ENCODE assay signal across 8 mouse cellular contexts in genomic region chr19:56396227-56396626, GRCm38 (mm10). TPM values are rescaled to one million over a fixed set of nuclear protein-coding genes. Genes with fewer than 3 reads are reported as not detected.
DNase-seq lines count a peak whose midpoint lies in the region; ATAC-seq and TF ChIP-seq lines count a peak whose summit lies in the region.

No protein-coding gene starts in this region.

- H3K9me3 ChIP-seq in lung, postnatal 0 days (ENCODE audit: low read length), result no peaks in the 10 kb centered on the region
- no peaks in the 10 kb centered on the region for H3K9me3 ChIP-seq in forebrain, embryonic 12.5 days
- no peaks in the 10 kb centered on the region for H3K9me3 ChIP-seq in liver, embryonic 11.5 days (ENCODE audit: control insufficient read depth, low read length)
- H3K9me3 ChIP-seq in stomach, embryonic 15.5 days, result no peaks in the 10 kb centered on the region

- H3K9ac ChIP-seq in lung, postnatal 0 days (replicated peaks; ENCODE audit: low read depth), result peak overlapping the region; percentile 71; the same call in 1 of the 2 replicates
- no peak overlapping the region for H3K9ac ChIP-seq in forebrain, embryonic 12.5 days
- peak overlapping the region; percentile 80 for H3K9ac ChIP-seq in liver, embryonic 11.5 days (ENCODE audit: low read depth, low read length)
- H3K9ac ChIP-seq in stomach, embryonic 15.5 days, result 0 out of 2 replicates have a peak overlapping the region, but pooled peaks have one; percentile 68

- intact Hi-C loops in left cerebral cortex, postnatal 4 days (cut with DNase I), result no loop called here

- no peaks in the 10 kb centered on the region for H3K36me3 ChIP-seq in lung, postnatal 0 days (ENCODE audit: insufficient read depth, low read length)
- H3K36me3 ChIP-seq in forebrain, embryonic 12.5 days (replicated peaks), result no peaks in the 10 kb centered on the region
- H3K36me3 ChIP-seq in liver, embryonic 11.5 days (ENCODE audit: control insufficient read depth, insufficient read depth, low read length), result 0 out of 2 replicates have a peak, but pooled peaks cover 1% of the 10 kb centered on the region
- H3K36me3 ChIP-seq in stomach, embryonic 15.5 days, result no peaks in the 10 kb centered on the region

- H3K27ac ChIP-seq in lung, postnatal 0 days (ENCODE audit: low read length), result 0 out of 2 replicates have a peak overlapping the region, but pooled peaks have one; percentile 95
- no peak overlapping the region for H3K27ac ChIP-seq in forebrain, embryonic 12.5 days
- H3K27ac ChIP-seq in liver, embryonic 11.5 days (ENCODE audit: low read depth, low read length), result peak overlapping the region; percentile 66; the same call in 1 of the 2 replicates
- H3K27ac ChIP-seq in stomach, embryonic 15.5 days, result 0 out of 2 replicates have a peak overlapping the region, but pooled peaks have one; percentile 81

- H3K27me3 ChIP-seq in lung, postnatal 0 days (replicated peaks; ENCODE audit: insufficient read depth, low read length), result no peaks in the 10 kb centered on the region
- H3K27me3 ChIP-seq in forebrain, embryonic 12.5 days, result peaks cover 55% of the 10 kb centered on the region
- no peaks in the 10 kb centered on the region; the same call in 1 of the 2 replicates for H3K27me3 ChIP-seq in liver, embryonic 11.5 days (replicated peaks; ENCODE audit: control insufficient read depth, insufficient read depth, low read length)
- H3K27me3 ChIP-seq in stomach, embryonic 15.5 days (replicated peaks), result peaks cover 3% of the 10 kb centered on the region; the same call in 1 of the 2 replicates

- H3K4me1 ChIP-seq in lung, postnatal 0 days (ENCODE audit: insufficient read depth, low read depth, low read length), result peaks cover 11% of the 10 kb centered on the region; the same call in 1 of the 2 replicates
- peaks cover 11% of the 10 kb centered on the region for H3K4me1 ChIP-seq in forebrain, embryonic 12.5 days
- H3K4me1 ChIP-seq in liver, embryonic 11.5 days (replicated peaks; ENCODE audit: control insufficient read depth, insufficient read depth, low read length), result peaks cover 59% of the 10 kb centered on the region
- peaks cover 18% of the 10 kb centered on the region for H3K4me1 ChIP-seq in stomach, embryonic 15.5 days

- no peak for TF ChIP-seq EP300 in lung, postnatal 0 days (IDR thresholded peaks at IDR 0.05)

- H3K4me2 ChIP-seq in lung, postnatal 0 days (replicated peaks; ENCODE audit: low read depth, low read length), result peak overlapping the region; percentile 83
- H3K4me2 ChIP-seq in forebrain, embryonic 12.5 days, result peak overlapping the region; percentile 97
- peak overlapping the region; percentile 91 for H3K4me2 ChIP-seq in liver, embryonic 11.5 days
- H3K4me2 ChIP-seq in stomach, embryonic 15.5 days, result peak overlapping the region; percentile 85

- WGBS in lung, postnatal 0 days, result 33% methylated on average over 12 of the region's 12 CpGs
- 46% methylated on average over 12 of the region's 12 CpGs for WGBS in forebrain, embryonic 12.5 days
- 22% methylated on average over 12 of the region's 12 CpGs for WGBS in liver, embryonic 11.5 days
- 36% methylated on average over 12 of the region's 12 CpGs for WGBS in stomach, embryonic 15.5 days

- no peak for TF ChIP-seq CTCF in lung, postnatal 0 days (IDR thresholded peaks at IDR 0.05)

- DNase-seq in lung, postnatal 0 days (ENCODE audit: low spot score), result no peak
- no peak for DNase-seq in lung, postnatal 10 days
- DNase-seq in liver, embryonic 11.5 days (ENCODE audit: low spot score), result no peak
- no peak for DNase-seq in urinary bladder, postnatal 36 days (ENCODE audit: low spot score in 2 of 2)
- DNase-seq in layer of hippocampus, adult 9-11 months, result no peak
- no peak for DNase-seq in left cerebral cortex, postnatal 4 days

- peak overlapping the region; percentile 71 for H3K4me3 ChIP-seq in lung, postnatal 0 days (ENCODE audit: low read depth, low read length)
- peak overlapping the region; percentile 63 for H3K4me3 ChIP-seq in forebrain, embryonic 12.5 days (replicated peaks)
- H3K4me3 ChIP-seq in liver, embryonic 11.5 days (ENCODE audit: low read depth, low read length), result peak overlapping the region; percentile 63
- H3K4me3 ChIP-seq in stomach, embryonic 15.5 days (replicated peaks), result peak overlapping the region; percentile 62

- no peak for ATAC-seq in lung, postnatal 0 days
- no peak for ATAC-seq in forebrain, embryonic 12.5 days (ENCODE audit: low FRiP score)
- ATAC-seq in liver, embryonic 11.5 days (replicated peaks; ENCODE audit: low FRiP score), result no peak
- ATAC-seq in stomach, embryonic 15.5 days (ENCODE audit: insufficient read depth, low FRiP score, low read depth), result no peak

RNA-seq across cellular contexts. Expression of gene Casp7, which starts 0.7 kb away (rescaled TPM):
- polyA plus RNA-seq in lung, postnatal 0 days (2015; fragmentation: Nextera tagmentation; extraction: Ambion mirVana), result 21.8 and 25.8 TPM in 2 replicates
- 18.5 and 18.9 TPM in 2 replicates for polyA plus RNA-seq in forebrain, embryonic 12.5 days (2016; fragmentation: Nextera tagmentation; extraction: Ambion mirVana)
- 23.9 and 26.4 TPM in 2 replicates for polyA plus RNA-seq in liver, embryonic 11.5 days (2014; fragmentation: Nextera tagmentation; extraction: Ambion mirVana)
- polyA plus RNA-seq in stomach, embryonic 15.5 days (2015; fragmentation: Nextera tagmentation; extraction: Ambion mirVana), result 28.7 and 31.6 TPM in 2 replicates
- 10 to 100 TPM; 14.0 to 15.4 TPM for total RNA-seq in left cerebral cortex, postnatal 4 days (2021)

RNA-seq across cellular contexts. Expression of gene Nrap, which starts 6.4 kb away (rescaled TPM):
- polyA plus RNA-seq in lung, postnatal 0 days (2015; fragmentation: Nextera tagmentation; extraction: Ambion mirVana), result 0.53 and 0.62 TPM in 2 replicates
- 0.21 and 0.29 TPM in 2 replicates for polyA plus RNA-seq in forebrain, embryonic 12.5 days (2016; fragmentation: Nextera tagmentation; extraction: Ambion mirVana)
- 0.09 and 0.14 TPM in 2 replicates for polyA plus RNA-seq in liver, embryonic 11.5 days (2014; fragmentation: Nextera tagmentation; extraction: Ambion mirVana)
- 0.36 and 0.43 TPM in 2 replicates for polyA plus RNA-seq in stomach, embryonic 15.5 days (2015; fragmentation: Nextera tagmentation; extraction: Ambion mirVana)
- total RNA-seq in left cerebral cortex, postnatal 4 days (2021), result under 1 TPM; 0.44 to 0.54 TPM
